Mouse (Mus musculus): ENCODE results near the gene Pdgfa.
A peak's percentile ranks its signal among the peaks of the same experiment; 100 is the strongest.

Gene Pdgfa

GRCm38 (mm10) chr5:138994786-138995720 is 2.1 kb downstream of the Pdgfa start:
- peak; percentile 60 to 69 for DNase-seq (ENCODE audit: low spot score in 2 of 2)

- peak in 1 of 2 experiments; percentile 22 for DNase-seq (ENCODE audit: low spot score in 2 of 2)
These were observed 2.9 kb downstream of the Pdgfa start for GRCm38 (mm10) chr5:138994108-138994785.

GRCm38 (mm10) chr5:138993371-138994107 is 3.6 kb downstream of the Pdgfa start:
- no peak for DNase-seq (ENCODE audit: low spot score in 2 of 2)

- no peak for DNase-seq (ENCODE audit: low spot score in 2 of 2)
These were observed 4.4 kb downstream of the Pdgfa start for GRCm38 (mm10) chr5:138992611-138993370.

GRCm38 (mm10) chr5:138991734-138992133 is 5.4 kb downstream of the Pdgfa start:
- DNase-seq (ENCODE audit: low spot score in 2 of 2), result no peak

GRCm38 (mm10) chr5:138990659-138991380 is 6.3 kb downstream of the Pdgfa start:
- DNase-seq (ENCODE audit: low spot score in 2 of 2), result no peak

GRCm38 (mm10) chr5:138989567-138989966 is 7.6 kb downstream of the Pdgfa start:
- DNase-seq (ENCODE audit: low spot score in 2 of 2), result no peak

GRCm38 (mm10) chr5:138988764-138989163 is 8.4 kb downstream of the Pdgfa start:
- DNase-seq (ENCODE audit: low spot score in 2 of 2), result no peak

- DNase-seq (ENCODE audit: low spot score in 2 of 2), result no peak
These were observed 9.2 kb downstream of the Pdgfa start for GRCm38 (mm10) chr5:138987994-138988393.

- no peak for DNase-seq (ENCODE audit: low spot score in 2 of 2)
These were observed 15.2 kb downstream of the Pdgfa start for GRCm38 (mm10) chr5:138981921-138982320.

GRCm38 (mm10) chr5:138980608-138981007 is 16.6 kb downstream of the Pdgfa start:
- DNase-seq (ENCODE audit: low spot score in 2 of 2), result no peak

GRCm38 (mm10) chr5:138979840-138980239 is 17.3 kb downstream of the Pdgfa start:
- peak in 1 of 2 experiments; percentile 26 for DNase-seq (ENCODE audit: low spot score in 2 of 2)

GRCm38 (mm10) chr5:138977759-138978158 is 19.4 kb downstream of the Pdgfa start:
- DNase-seq (ENCODE audit: low spot score in 2 of 2), result no peak

- DNase-seq (ENCODE audit: low spot score in 2 of 2), result no peak
These were observed 22.2 kb downstream of the Pdgfa start for GRCm38 (mm10) chr5:138974911-138975485.

- no peak for DNase-seq (ENCODE audit: low spot score in 2 of 2)
These were observed 23.7 kb downstream of the Pdgfa start for GRCm38 (mm10) chr5:138973480-138973879.

GRCm38 (mm10) chr5:138971405-138971804 is 25.8 kb downstream of the Pdgfa start:
- no peak for DNase-seq (ENCODE audit: low spot score in 2 of 2)

GRCm38 (mm10) chr5:138970056-138970490 is 27.1 kb downstream of the Pdgfa start:
- DNase-seq (ENCODE audit: low spot score in 2 of 2), result no peak

GRCm38 (mm10) chr5:138966033-138966724 is 31.0 kb downstream of the Pdgfa start:
- no peak for DNase-seq (ENCODE audit: low spot score in 2 of 2)

GRCm38 (mm10) chr5:138965590-138965989 is 31.6 kb downstream of the Pdgfa start:
- no peak for DNase-seq (ENCODE audit: low spot score in 2 of 2)

GRCm38 (mm10) chr5:138956427-138956833 is 40.7 kb downstream of the Pdgfa start:
- no peak for DNase-seq (ENCODE audit: low spot score in 2 of 2)

Measured in right cerebral cortex, postnatal 36 days (tissue).